Mouse (Mus musculus): ENCODE measurements around the gene Prdm11.

The Prdm11 gene

DNA sequence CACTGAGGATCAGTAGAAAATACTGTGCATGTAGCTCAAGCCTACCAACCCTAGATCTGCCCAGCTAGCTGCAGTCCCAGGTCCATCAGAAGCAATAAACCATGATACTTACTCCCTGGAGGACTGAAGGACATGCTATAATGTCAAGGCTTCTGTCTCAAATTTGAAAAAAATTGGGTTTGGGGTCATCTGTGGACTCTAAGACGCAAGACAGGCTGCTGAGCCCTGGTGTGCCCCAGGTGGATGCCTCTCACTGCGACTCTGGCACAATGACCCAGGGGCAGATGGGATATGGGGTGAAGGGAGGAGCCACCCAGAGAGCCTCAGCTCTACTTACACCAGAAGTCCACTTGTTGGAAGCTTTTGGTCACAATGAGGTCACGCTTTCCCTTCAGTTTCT is 33.0 kb downstream of the Prdm11 start:
- no peak for DNase-seq (ENCODE audit: low spot score in 2 of 2)

DNA sequence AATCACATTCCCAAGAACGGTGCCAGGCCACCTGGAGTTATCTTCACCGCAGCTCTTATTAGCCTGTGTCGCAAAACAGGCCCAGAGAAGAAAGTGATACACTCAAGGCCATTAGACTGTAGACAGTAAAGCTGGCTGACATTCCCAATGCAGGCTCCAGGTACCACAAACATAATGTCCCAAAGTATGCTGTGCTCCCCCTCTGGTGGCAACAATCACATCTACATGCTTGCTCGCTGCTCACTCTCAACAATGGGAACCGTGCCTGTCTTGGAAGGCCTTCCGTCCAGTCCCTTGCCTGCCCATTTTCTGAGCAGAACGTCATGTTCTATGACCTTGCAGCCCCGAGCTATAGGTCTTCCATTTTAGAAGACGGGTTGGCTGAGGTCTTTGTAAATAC is 34.0 kb downstream of the Prdm11 start:
- no peak for DNase-seq (ENCODE audit: low spot score in 2 of 2)

DNA sequence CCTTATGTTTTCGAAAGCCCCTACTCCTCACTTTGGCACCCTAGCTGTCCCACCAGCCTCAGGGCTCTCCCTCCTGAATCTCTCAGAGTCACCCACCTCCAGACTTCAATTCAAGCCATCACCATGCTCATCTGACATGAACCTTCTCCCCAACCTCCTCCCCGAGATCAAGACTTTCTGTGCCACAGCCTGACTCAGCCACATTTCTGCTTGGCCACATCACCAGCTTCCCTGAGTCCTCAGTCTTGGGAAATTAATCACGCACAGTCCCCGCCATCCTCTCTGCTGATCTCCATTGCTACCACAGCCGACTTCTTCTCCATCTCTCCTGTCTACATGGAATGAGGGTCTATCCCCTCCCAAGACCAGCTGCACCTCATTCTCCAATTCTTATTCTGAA is 34.5 kb downstream of the Prdm11 start:
- DNase-seq (ENCODE audit: low spot score in 2 of 2) = no peak

DNA sequence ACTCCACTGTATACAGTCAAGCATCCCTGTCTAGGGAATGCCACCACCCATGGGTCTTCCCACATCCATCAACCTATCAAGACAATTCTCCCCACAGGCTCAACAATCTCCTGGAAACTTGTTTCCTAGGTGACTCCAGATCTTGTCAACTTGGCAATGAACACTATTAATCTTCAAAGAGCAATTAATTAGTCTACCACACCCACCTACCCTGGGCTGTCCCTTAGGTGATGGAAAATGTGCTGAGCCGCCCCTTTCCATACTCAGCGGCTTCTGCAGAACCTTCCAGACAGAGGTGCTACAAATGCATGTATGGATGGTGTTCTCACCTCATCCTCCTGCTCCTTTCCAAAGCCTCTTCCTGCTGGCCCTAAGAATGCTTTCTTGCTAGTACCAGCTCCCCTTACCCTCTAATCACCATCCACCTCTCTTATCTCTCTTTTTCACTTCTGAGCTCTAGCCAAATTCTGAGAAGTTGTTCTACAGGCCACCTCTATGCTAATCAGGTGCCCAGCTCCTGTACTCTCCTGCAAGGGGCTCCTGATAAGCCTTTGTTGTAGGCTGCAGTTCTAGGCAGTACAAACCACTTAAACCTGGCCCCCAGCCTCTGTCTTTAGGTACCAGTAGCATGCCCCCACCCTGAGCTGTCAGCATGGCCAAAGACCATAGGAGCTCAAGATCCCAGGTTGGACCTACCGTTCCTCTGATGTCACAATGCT is 37.8 kb downstream of the Prdm11 start:
- DNase-seq (ENCODE audit: low spot score in 2 of 2) = no peak

DNA sequence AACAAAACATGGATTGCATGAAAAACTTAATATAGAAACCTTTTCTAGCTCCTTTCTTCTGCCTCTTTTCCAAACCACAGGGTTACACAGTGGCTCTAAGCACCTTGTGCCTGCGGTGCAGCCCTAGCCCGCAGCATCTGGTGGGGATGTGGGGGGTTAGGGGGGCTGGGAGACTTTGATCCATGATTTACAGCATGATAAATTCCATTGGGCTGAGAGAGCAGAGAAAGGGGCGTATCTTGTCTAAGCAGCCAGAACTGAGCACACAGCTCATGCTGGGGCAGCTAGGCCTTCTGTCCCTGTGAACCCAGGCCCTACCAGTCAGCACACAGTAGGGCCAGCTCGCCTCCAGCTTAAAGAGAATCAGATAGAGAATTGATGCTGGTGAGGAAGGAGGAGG is 40.9 kb downstream of the Prdm11 start:
- DNase-seq (ENCODE audit: low spot score in 2 of 2) = no peak

DNA sequence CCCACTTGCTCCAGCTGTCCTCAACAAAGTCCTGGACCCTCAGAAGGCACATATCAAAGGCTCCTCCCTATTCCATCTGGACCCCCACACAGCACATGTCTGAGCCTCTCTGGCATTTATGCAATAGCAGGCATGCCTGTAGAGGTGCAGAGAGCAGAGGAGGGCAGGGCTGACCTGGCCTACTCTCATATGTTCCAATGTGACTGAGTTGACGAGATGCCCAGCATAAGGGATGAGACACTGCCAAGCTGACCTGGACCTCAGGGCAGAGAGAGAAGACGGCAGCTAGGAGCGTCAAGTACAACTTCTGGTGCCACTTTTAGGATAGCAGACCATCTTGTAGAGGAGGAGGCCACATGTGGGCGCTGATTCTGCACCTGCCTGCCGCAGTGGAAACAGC is 54.0 kb downstream of the Prdm11 start:
- DNase-seq (ENCODE audit: low spot score in 2 of 2) = no peak

DNA sequence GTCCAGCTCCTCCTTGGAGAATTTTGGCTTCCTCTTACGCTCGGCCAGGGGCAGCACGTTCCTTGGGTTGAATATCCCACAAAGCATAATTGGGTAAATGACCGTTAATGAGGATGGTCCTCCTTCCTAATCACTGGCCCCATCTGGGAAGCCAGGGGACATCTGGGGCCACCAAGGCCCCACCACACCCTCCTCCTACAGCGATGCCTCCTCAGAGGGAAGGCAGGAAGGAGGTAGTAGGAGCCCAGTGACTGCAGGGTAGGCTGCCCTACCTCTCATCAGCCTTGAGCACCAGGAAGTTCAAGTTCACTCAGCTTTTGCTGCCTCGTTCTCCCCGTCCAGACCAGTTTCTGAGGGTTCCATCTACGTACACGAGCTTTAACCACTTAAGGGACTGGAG is 56.4 kb downstream of the Prdm11 start:
- DNase-seq (ENCODE audit: low spot score in 2 of 2) = no peak

DNA sequence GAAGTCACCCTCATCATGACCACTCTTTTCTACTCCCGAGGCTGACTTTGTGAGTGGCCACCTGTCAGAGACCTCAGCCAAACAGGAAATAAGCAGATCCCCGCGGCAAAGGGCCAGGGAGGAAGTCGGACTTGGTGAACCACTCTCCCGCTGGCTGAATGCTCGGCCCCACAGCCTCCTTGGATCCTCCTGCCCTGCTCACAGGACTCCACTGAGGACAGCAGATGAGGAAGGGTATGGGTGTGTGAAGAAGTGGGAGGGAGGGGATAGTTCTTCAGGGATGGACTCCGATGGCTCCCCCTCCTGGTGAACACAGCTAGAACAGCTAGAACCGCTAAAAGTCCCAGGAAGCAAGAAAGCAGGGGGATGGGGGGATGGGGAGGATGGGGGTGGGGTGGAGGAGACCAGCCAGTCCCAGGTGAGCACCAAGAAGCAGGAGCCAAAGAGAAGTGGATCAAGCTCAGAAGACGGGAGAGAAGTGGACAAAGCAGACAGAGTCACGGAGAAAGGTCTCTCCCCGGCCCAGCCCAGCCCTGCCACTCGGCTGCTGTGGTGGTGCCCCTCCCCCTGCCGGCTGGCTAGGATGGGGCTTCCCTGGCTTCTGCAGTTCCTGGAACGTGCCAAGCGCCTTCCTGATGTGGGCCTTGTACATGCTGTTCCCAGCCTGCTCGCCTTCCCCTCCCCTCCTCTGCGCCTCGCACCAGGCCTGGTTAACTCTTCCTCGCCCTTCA is 57.9 kb downstream of the Prdm11 start:
- peak; percentile 28 to 64 for DNase-seq (ENCODE audit: low spot score in 2 of 2)

DNA sequence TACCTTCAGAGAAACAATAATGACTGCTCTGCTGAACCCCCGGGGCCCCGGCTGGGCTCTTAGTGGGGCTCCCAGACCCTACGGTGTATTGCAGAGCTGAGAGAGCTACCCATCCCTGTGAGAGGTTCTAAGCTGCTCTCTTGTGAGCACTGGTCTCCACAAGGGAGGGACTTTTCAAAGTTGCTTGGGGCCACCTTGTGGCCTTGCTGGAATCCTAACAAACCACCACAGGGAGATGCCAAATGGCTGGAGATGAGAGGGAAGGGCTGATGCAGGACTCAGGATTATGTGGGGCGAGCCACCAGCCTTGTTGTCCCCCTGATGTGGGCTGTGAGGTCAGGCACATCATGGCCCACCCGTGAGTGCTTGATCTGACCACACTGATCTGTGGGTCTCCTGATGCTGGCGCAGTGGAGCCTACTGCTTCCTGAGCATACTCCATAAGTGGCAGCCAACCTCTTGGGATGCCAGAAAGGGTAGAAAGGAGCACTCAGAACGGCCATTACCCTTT is 58.8 kb downstream of the Prdm11 start:
- DNase-seq (ENCODE audit: low spot score in 2 of 2) = no peak

DNA sequence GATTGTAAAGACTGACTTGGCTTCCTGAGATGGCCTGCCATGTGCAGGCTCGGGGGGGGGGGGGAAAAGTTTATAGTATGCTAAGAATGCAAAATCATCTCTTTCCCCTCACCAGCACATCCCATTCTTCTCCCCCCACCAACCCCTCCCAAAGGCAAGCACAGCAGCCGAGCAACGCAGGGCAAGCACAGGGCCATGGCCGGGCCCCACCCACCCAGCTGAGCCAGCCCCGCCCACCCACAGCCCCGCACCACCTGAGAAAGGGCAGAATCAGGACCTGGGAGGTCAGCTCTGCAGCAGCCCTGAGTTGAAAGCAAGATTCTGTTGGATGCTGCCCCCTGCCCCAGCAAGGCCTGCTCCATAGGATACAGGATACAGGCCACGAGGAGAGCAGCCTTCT is 60.4 kb downstream of the Prdm11 start:
- no peak for DNase-seq (ENCODE audit: low spot score in 2 of 2)

DNA sequence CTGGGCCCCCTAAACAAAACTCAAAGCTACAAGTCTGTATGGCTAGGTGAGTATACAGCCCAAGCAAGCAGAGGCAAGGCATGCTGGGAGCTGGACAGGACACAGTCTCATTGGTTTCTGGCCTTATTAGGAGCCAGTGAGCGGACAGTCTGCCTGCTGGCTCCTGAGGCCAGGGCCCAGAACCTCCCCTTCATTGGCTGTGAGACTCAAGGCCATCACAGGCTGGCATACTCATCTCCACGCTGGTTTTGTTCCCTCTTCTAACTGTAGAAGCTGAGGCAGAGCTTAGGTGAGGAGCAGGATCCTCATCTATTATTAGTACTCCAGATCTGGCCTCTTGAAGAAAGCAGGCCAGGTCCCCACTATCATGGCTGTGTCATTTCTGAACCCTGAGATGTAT is 60.8 kb downstream of the Prdm11 start:
- DNase-seq (ENCODE audit: low spot score in 2 of 2) = no peak

DNA sequence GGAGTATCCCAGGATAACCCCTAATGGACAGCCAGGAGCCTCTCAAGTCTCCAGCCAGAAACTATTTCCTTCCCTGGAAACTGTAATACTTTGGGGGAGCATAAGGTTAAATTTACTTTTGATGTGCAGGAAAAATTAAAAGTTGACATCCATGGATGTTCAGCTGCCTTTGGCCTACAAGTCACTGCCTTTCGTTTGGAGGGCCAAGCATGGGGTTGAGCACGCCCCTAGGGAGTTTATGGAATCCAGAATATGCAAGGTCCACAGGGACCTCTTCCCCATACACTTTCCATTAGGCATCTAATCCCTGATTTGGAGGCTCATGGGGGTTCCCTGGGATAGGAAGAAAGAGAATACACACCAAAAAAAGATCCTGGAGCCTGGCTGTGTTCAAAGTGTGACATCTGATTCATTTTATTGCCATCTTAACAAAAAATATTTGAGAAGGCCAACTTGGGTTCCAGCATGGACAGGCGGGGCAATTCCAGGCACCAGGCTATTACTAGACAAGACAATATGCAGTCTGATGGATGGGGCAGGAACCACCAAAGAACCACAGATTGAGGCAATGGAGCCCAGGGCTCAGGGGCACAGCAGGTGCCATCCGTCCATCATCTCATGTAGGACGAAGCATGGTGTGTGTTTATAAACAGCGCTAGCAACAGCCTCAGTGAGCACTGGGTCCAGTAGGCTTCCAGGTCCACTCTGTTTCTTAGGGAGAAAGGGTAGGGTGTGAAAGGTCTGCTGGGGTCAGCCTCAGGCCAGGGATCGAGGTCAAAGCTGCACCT is 61.5 kb downstream of the Prdm11 start:
- no peak for DNase-seq (ENCODE audit: low spot score in 2 of 2)

DNA sequence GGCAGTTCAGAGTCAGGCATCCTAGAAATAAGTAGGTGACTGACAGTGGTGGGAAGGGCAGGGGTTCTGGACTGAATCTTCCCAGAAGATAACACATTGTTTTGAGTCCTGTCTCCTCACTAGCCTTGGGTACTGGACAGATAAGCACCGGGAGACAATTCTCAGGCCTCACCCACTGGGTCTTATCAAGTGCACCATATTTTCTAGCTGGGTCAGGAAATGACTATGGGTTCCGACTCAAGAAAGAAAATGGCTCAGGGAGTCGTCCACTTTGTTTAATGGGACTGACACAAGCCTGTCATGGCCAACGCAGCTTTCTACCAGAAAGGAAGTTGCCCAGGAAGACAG is 62.7 kb downstream of the Prdm11 start:
- no peak for DNase-seq (ENCODE audit: low spot score in 2 of 2)

DNA sequence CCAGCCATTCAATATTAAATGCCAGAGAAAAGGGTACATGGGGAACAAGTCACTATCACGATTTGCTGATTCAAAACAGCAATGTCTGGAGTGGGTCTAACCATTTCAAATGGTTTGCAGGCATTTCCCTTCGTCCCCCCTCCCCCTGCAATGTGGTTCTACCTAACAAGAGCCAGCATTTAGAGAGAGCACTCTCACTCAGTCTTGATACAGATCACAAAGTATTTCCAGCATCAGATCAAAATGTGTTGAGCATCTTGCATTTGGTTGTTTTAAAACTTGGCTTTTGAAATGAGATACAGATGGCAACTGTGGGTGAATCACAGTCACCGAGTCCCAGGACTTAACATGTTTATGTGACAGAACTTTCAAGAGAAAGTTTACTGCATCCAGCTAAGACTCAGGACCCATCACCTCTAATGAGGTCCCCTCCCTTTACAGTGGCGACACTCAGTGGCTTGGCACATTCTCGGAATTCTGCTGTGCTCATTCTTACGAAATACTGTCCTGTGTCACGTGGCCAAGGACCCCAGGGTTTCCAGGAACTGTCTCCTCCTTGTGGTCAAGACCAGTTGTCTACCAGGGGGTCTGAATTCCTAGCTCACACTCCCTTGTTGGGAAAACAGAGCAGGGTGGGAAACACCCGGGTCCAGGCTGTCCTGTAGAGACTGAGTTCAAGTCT is 63.2 kb downstream of the Prdm11 start:
- DNase-seq (ENCODE audit: low spot score in 2 of 2) = no peak

DNA sequence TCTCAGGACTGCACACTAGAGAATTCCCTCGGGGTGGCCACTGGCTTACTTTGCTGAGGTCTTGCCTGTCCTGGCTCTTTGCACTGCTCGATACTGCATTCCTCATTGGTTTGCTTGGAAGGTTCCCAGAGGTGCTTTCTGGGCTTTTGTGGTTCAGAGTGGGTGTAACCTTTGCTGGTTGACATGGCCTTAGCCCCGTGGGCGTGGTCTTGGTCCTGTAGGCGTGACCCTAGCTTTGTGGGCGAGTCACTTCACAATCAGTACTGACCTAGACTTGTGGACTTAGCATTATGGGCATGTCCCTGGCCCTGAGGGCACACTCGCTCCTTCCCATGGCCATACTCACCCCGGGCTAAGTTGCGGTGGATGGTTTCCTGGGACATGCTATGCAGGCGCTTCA is 65.8 kb downstream of the Prdm11 start:
- DNase-seq (ENCODE audit: low spot score in 2 of 2) = no peak

DNA sequence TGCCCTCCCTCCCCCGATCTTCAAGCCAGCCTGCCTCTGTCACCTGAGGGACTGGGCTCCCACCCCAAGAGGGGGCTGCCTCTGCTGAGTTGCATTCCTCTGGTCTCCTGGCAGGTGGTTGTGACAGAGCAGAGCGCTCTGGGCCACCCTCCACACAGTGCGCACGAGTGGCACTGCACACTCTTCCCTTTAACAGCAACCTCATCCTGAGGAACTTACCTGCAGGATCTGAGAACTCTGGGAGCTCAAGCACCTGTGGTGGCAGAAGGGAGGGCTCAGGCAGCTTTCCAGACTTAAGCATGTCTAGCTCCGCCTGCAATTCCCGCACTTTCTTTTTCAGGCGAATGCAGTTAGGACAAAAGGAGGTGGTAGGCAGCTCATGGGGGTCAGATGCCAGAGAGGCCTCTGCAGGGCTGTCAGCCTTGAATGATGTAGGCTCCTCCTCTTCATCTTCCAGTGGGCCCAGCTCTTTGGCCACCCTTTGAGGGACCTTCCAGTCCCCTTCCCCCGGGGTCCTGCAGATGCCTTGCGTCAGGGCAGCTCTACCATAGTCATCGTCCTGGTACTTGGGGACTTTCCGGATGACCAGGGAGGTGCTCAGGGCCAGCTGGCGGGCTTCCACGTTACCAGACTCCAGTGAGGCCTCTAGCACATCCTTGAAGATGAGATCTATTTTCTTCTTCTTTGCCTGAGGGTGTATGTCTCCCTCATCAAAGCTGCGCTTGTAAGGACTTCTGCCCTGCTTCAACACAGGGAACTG is 70.8 kb downstream of the Prdm11 start:
- DNase-seq (ENCODE audit: low spot score in 2 of 2) = no peak

DNA sequence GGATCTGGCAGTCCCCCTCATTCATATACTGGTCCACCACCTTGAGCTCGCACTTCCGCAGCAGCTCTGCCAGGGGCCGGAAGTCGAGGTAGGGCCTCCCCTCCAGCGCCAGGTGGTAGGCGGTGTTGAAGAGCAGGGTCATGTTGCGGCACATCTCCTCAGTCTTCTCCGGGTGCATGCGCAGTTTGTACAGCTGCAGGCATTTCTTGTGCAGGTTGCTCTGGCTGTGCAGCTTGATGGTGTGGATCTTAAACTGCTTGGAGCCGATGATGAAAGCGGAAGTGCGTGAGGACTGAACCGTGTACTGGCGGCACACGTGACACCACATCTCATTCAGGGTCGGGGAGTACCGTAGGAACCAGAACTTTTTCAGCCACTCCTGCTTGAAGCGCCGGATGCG is 72.3 kb downstream of the Prdm11 start:
- DNase-seq (ENCODE audit: low spot score in 2 of 2) = no peak

DNA sequence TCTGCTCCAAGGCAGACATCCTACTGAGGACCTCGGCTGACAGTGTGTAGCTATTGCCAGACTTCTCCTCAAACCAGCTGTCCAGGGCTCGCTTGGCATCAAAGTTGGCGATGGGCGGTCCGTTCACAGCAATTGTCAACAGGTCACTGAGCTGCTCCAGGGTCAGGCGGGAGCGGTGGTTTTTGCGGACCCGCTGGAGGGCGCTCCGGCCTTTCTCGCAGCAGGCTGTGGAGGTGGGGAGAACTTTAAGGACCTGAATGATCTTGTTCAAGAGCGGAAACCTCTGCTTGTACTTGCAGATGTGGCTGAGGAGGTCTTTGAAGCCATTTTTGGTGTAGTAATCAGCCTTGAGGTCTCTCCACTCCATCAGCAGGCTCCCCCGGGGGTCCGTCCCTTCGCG is 73.9 kb downstream of the Prdm11 start:
- no peak for DNase-seq (ENCODE audit: low spot score in 2 of 2)

DNA sequence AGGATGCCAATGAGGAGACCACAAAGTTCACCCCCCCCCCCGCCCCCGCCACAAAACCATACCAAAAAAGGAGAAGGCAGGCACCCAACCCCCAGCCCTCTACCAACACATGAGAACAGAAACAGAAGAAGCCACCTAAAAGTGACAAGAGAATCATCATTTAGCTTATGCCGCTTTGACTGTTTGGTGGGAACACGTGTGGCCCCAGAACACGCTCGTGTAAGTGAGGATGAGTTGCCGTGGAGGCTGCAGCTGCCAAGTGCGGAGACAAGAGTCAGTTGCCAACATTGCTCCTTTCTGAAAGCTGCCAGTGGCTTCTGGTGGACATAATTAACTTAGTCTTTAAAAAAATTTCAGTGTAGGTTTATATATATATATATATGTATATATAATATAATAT is 74.4 kb downstream of the Prdm11 start:
- DNase-seq (ENCODE audit: low spot score in 2 of 2) = no peak

DNA sequence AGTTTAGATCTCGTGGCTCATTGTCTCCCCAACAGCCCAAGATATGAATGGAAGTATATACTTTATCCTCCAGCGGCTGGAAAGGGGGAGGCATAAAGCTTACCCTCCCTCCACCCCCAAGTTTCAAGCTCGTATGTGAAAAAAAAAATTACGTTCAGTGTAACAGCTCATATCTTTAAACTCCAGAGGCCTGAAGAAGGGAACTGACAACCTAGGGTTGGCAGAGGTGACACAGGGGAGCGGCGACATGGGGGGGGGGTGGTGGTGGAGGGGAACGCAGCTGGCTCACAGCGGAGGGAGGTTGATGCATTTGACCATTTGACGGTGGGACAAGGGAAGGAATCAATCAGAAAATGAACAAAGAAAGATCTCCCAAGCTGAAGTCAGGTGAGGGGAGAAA is 74.9 kb downstream of the Prdm11 start:
- no peak for DNase-seq (ENCODE audit: low spot score in 2 of 2)

DNA sequence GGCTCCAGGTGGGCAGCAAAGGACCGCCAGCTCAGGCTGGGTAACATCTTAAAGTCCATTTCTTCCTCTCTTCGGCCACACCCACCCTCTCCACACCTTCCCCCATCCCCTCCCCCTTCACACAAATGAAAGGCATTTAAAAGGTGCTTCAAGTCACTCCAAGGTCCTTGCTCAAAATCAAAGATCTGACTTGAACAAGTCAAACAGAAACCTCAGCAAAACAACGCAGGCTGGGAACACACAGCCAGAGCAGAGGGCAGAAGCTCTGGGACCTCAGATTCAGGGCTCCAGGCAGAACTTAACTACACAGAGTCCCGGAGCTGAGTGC is 78.2 kb downstream of the Prdm11 start:
- DNase-seq (ENCODE audit: low spot score in 2 of 2) = no peak

Measured in urinary bladder, postnatal 36 days (tissue).